Mouse (Mus musculus) midbrain, embryonic 10.5 days (tissue): Measurements from ENCODE around the gene Sh2d6. TPM values are rescaled to one million over a fixed set of nuclear protein-coding genes. Genes with fewer than 3 reads are reported as not detected.

Source experiments
- DNase-seq: peaks from one replicate; pipeline ENCODE4 v3.0.0-alpha.2; 2017; ENCODE audit warnings: low spot score
- H3K27ac ChIP-seq: fragments of 300-500 bp; sonication (generic); replicated peaks from 2 replicates; pipeline ENCODE4 v1.5.1; 2016; ENCODE audit warnings: mild to moderate bottlenecking
- H3K27me3 ChIP-seq: fragments of 300-500 bp; sonication (generic); 2 replicates; pipeline ENCODE4 v1.6.1; 2016; ENCODE audit warnings: low read depth, mild to moderate bottlenecking; ENCODE audit not compliant: poor library complexity, severe bottlenecking
- H3K36me3 ChIP-seq: fragments of 300-500 bp; sonication (generic); 2 replicates; pipeline ENCODE4 v1.6.1; 2016; ENCODE audit warnings: mild to moderate bottlenecking, moderate library complexity
- H3K4me1 ChIP-seq: fragments of 300-500 bp; sonication (generic); 2 replicates; pipeline ENCODE4 v1.6.1; 2016
- H3K4me3 ChIP-seq: fragments of 300-500 bp; sonication (generic); 2 replicates; pipeline ENCODE4 v1.5.1; 2016; ENCODE audit warnings: mild to moderate bottlenecking, moderate library complexity
- H3K9me3 ChIP-seq: fragments of 300-500 bp; sonication (generic); replicated peaks from 2 replicates; pipeline ENCODE4 v1.6.1; 2016; ENCODE audit warnings: mild to moderate bottlenecking
- WGBS: fragments of 180-500 bp; shearing (Covaris S2); methylation state at CpG from one replicate; pipeline ENCODE4 v1.1.7; 2016; 5-methylcytosine and 5-hydroxymethylcytosine counted together
- polyA plus RNA-seq: library from polyadenylated mRNA; unstranded; fragments of >200 nt; fragmentation: Nextera tagmentation; extraction: Ambion mirVana; gene quantifications from 2 replicates; pipeline ENCODE4 v1.2.1, GENCODE M21; 2016

Sh2d6 gene
- polyA plus RNA-seq, 1 experiment from 2014 or later, result 0.23 TPM

GRCm38 (mm10) chr6:72510686-72511421 is 10.7 kb downstream of the Sh2d6 start:
- Histone ChIP-seq H3K36me3 (no peaks in the 10 kb centered on the region), H3K9me3 (no peaks in the 10 kb centered on the region), H3K27ac (peak overlapping the region; percentile 29; the same call in 1 of the 2 replicates), H3K27me3 (no peaks in the 10 kb centered on the region), H3K4me1 (peaks cover 28% of the 10 kb centered on the region), H3K4me3 (no peak overlapping the region)
- WGBS, result 80% methylated on average over 6 of the region's 6 CpGs
- no peak for DNase-seq

- no peaks in the 10 kb centered on the region for H3K27me3 ChIP-seq
- peak overlapping the region; percentile 29; the same call in 1 of the 2 replicates for H3K27ac ChIP-seq
- 95% methylated on average over 2 of the region's 2 CpGs for WGBS
Observed at GRCm38 (mm10) chr6:72509872-72510435, 11.6 kb downstream of the Sh2d6 start.

GRCm38 (mm10) chr6:72508596-72508995 is 12.9 kb downstream of the Sh2d6 start:
- WGBS, result 81% methylated on average over 4 of the region's 4 CpGs
- no peak overlapping the region; the same call in 1 of the 2 replicates for H3K27ac ChIP-seq
- DNase-seq, result no peak

More at GRCm38 (mm10) chr6:72509872-72510435, 11.6 kb downstream of the Sh2d6 start:
- DNase-seq, result no peak
- H3K36me3 ChIP-seq, result no peaks in the 10 kb centered on the region
- peaks cover 28% of the 10 kb centered on the region for H3K4me1 ChIP-seq
- H3K9me3 ChIP-seq, result no peaks in the 10 kb centered on the region
- no peak overlapping the region for H3K4me3 ChIP-seq

GRCm38 (mm10) chr6:72506104-72506503 is 15.4 kb downstream of the Sh2d6 start:
- Histone ChIP-seq H3K27me3 (no peaks in the 10 kb centered on the region), H3K36me3 (no peaks in the 10 kb centered on the region), H3K4me1 (peaks cover 4% of the 10 kb centered on the region), H3K9me3 (no peaks in the 10 kb centered on the region), H3K27ac (no peak overlapping the region), H3K4me3 (no peak overlapping the region)
- WGBS, result 84% methylated on average over 1 of the region's 1 CpGs
- no peak for DNase-seq

More at GRCm38 (mm10) chr6:72508596-72508995, 12.9 kb downstream of the Sh2d6 start:
- no peak overlapping the region for H3K4me3 ChIP-seq
- no peaks in the 10 kb centered on the region for H3K9me3 ChIP-seq
- H3K4me1 ChIP-seq, result peaks cover 27% of the 10 kb centered on the region
- no peaks in the 10 kb centered on the region for H3K36me3 ChIP-seq
- no peaks in the 10 kb centered on the region for H3K27me3 ChIP-seq

- Histone ChIP-seq H3K4me1 (no peaks in the 10 kb centered on the region), H3K36me3 (no peaks in the 10 kb centered on the region), H3K27me3 (no peaks in the 10 kb centered on the region), H3K9me3 (no peaks in the 10 kb centered on the region), H3K4me3 (no peak overlapping the region), H3K27ac (no peak overlapping the region)
- WGBS, result 86% methylated on average over 2 of the region's 2 CpGs
- DNase-seq, result no peak
Observed at GRCm38 (mm10) chr6:72503939-72504338, 17.6 kb downstream of the Sh2d6 start.

GRCm38 (mm10) chr6:72503309-72503708 is 18.2 kb downstream of the Sh2d6 start:
- Histone ChIP-seq H3K27ac (no peak overlapping the region), H3K4me1 (no peaks in the 10 kb centered on the region), H3K4me3 (no peak overlapping the region), H3K9me3 (no peaks in the 10 kb centered on the region), H3K27me3 (no peaks in the 10 kb centered on the region), H3K36me3 (no peaks in the 10 kb centered on the region)
- DNase-seq, result no peak

GRCm38 (mm10) chr6:72498950-72499349 is 22.6 kb downstream of the Sh2d6 start:
- Histone ChIP-seq H3K27ac (no peak overlapping the region), H3K9me3 (no peaks in the 10 kb centered on the region), H3K4me3 (no peak overlapping the region), H3K4me1 (no peaks in the 10 kb centered on the region), H3K27me3 (no peaks in the 10 kb centered on the region), H3K36me3 (no peaks in the 10 kb centered on the region)
- WGBS, result 79% methylated on average over 5 of the region's 5 CpGs
- DNase-seq, result no peak

GRCm38 (mm10) chr6:72492892-72493291 is 28.6 kb downstream of the Sh2d6 start:
- H3K9me3 ChIP-seq, result no peaks in the 10 kb centered on the region
- H3K4me1 ChIP-seq, result no peaks in the 10 kb centered on the region
- no peak overlapping the region for H3K27ac ChIP-seq
- DNase-seq, result no peak
- H3K4me3 ChIP-seq, result no peak overlapping the region
- 91% methylated on average over 6 of the region's 6 CpGs for WGBS
- H3K27me3 ChIP-seq, result no peaks in the 10 kb centered on the region
- H3K36me3 ChIP-seq, result no peaks in the 10 kb centered on the region

GRCm38 (mm10) chr6:72491151-72491550 is 30.4 kb downstream of the Sh2d6 start:
- WGBS, result 81% methylated on average over 3 of the region's 3 CpGs
- no peak for DNase-seq

GRCm38 (mm10) chr6:72489534-72489933 is 32.0 kb downstream of the Sh2d6 start:
- no peaks in the 10 kb centered on the region for H3K9me3 ChIP-seq
- 0 out of 2 replicates have a peak, but pooled peaks cover 3% of the 10 kb centered on the region for H3K27me3 ChIP-seq
- no peak overlapping the region for H3K4me3 ChIP-seq
- no peaks in the 10 kb centered on the region for H3K4me1 ChIP-seq
- no peak overlapping the region for H3K27ac ChIP-seq
- H3K36me3 ChIP-seq, result no peaks in the 10 kb centered on the region
- DNase-seq, result no peak

More at GRCm38 (mm10) chr6:72491151-72491550, 30.4 kb downstream of the Sh2d6 start:
- no peaks in the 10 kb centered on the region for H3K9me3 ChIP-seq
- no peaks in the 10 kb centered on the region for H3K36me3 ChIP-seq
- no peaks in the 10 kb centered on the region for H3K27me3 ChIP-seq
- no peak overlapping the region for H3K27ac ChIP-seq
- H3K4me3 ChIP-seq, result no peak overlapping the region
- no peaks in the 10 kb centered on the region for H3K4me1 ChIP-seq

- Histone ChIP-seq H3K27me3 (0 out of 2 replicates have a peak, but pooled peaks cover 3% of the 10 kb centered on the region), H3K4me1 (no peaks in the 10 kb centered on the region), H3K9me3 (no peaks in the 10 kb centered on the region), H3K4me3 (no peak overlapping the region), H3K27ac (no peak overlapping the region), H3K36me3 (no peaks in the 10 kb centered on the region)
- WGBS, result 76% methylated on average over 3 of the region's 3 CpGs
- no peak for DNase-seq
Observed at GRCm38 (mm10) chr6:72488850-72489249, 32.7 kb downstream of the Sh2d6 start.

GRCm38 (mm10) chr6:72487282-72487681 is 34.2 kb downstream of the Sh2d6 start:
- Histone ChIP-seq H3K4me1 (no peaks in the 10 kb centered on the region), H3K27me3 (0 out of 2 replicates have a peak, but pooled peaks cover 3% of the 10 kb centered on the region), H3K9me3 (no peaks in the 10 kb centered on the region), H3K36me3 (no peaks in the 10 kb centered on the region), H3K4me3 (no peak overlapping the region), H3K27ac (no peak overlapping the region)
- WGBS, result 71% methylated on average over 3 of the region's 3 CpGs
- DNase-seq, result no peak

- 92% methylated on average over 6 of the region's 6 CpGs for WGBS
- Histone ChIP-seq H3K4me1 (no peaks in the 10 kb centered on the region), H3K27ac (no peak overlapping the region), H3K27me3 (0 out of 2 replicates have a peak, but pooled peaks cover 3% of the 10 kb centered on the region), H3K36me3 (no peaks in the 10 kb centered on the region), H3K4me3 (no peak overlapping the region), H3K9me3 (no peaks in the 10 kb centered on the region)
- no peak for DNase-seq
Observed at GRCm38 (mm10) chr6:72486307-72486706, 35.2 kb downstream of the Sh2d6 start.
